Mouse (Mus musculus): ENCODE results near the gene Cyp26b1. TPM values are rescaled to one million over a fixed set of nuclear protein-coding genes. Genes with fewer than 3 reads are reported as not detected.

The Cyp26b1 gene
- polyA plus RNA-seq, 1 experiment from 2014 or later: 55.3 TPM

DNA sequence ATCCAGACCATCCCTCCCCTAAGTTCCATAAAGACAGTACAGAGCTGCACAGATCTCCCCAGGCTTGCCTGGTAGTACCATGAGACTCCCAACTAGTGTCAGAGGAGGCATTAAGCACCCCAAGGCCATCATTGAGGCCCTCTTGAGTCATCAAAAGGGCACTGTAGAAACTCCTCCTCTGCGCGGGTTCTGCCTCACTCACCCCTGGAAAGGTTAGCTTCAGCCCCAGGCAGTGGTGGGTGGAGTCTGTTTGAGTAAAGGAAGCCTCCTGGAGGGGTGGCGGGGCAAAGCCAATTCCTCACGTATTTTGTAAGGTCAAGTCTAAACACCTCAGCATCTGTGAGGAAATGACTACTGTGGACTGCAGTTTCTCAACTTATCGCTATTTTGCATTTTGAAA lies 50.2 kb downstream of the Cyp26b1 start:
- Histone ChIP-seq H3K4me2 (replicated peaks) (no peak overlapping the region), H3K4me3 (no peak overlapping the region), H3K27me3 (no peaks in the 10 kb centered on the region), H3K27ac (no peak overlapping the region), H3K36me3 (no peaks in the 10 kb centered on the region), H3K9ac (no peak overlapping the region), H3K4me1 (no peaks in the 10 kb centered on the region), H3K9me3 (replicated peaks) (no peaks in the 10 kb centered on the region)
- WGBS: 40% methylated on average over 5 of the region's 5 CpGs
- ATAC-seq (ENCODE audit: low FRiP score): no peak

DNA sequence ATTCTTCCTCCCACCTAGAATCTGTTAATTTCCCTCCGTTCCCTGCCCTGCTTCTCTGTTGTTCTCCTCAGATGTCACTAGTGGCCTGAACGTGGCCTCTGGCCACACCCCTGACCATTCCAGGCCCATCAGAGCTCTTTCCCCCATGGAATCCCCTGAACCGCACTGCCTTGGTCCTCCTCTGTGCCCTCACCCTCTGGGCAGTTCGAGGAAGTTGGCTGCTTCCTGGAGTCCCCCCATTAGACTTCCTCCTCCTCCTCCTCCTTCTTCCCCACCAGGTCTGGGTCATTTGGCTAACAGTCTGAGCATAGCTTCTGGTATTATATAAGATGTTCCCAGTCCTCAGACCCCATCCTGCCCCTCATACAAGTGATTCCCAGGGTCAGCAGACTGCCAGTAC lies 53.8 kb downstream of the Cyp26b1 start:
- 46% methylated on average over 4 of the region's 4 CpGs for WGBS

DNA sequence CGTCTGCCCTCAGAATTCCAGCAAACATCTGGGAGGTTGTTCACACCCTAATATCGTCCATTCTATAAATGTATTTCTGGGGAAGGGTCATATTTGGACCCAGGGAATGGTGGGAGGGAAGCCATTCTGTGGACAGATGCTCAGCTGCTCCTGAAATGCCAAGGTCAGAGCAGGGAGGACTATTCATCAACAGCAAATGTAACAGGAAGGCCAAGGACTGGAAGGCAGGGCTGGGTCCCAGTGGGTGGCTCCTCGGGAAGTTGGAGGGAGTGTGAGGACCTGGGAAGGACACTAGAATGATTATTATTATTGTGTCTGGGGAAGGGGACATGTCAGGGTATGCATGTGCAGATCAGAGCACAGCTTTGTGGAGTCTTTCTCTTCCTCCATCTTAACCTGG lies 55.0 kb downstream of the Cyp26b1 start:
- no peak for ATAC-seq (ENCODE audit: low FRiP score)
- H3K9me3 ChIP-seq (replicated peaks): no peaks in the 10 kb centered on the region
- no peak overlapping the region for H3K27ac ChIP-seq
- no peaks in the 10 kb centered on the region for H3K36me3 ChIP-seq
- H3K9ac ChIP-seq: no peak overlapping the region
- H3K4me1 ChIP-seq: no peaks in the 10 kb centered on the region
- no peak overlapping the region for H3K4me3 ChIP-seq
- no peaks in the 10 kb centered on the region for H3K27me3 ChIP-seq
- WGBS: 68% methylated on average over 3 of the region's 3 CpGs
- H3K4me2 ChIP-seq (replicated peaks): no peak overlapping the region

More for the DNA sequence above, 53.8 kb downstream of the Cyp26b1 start:
- no peak for ATAC-seq (ENCODE audit: low FRiP score)
- Histone ChIP-seq H3K4me2 (replicated peaks) (no peak overlapping the region), H3K9ac (no peak overlapping the region), H3K9me3 (replicated peaks) (no peaks in the 10 kb centered on the region), H3K27me3 (no peaks in the 10 kb centered on the region), H3K4me3 (no peak overlapping the region), H3K36me3 (no peaks in the 10 kb centered on the region), H3K4me1 (no peaks in the 10 kb centered on the region), H3K27ac (no peak overlapping the region)

DNA sequence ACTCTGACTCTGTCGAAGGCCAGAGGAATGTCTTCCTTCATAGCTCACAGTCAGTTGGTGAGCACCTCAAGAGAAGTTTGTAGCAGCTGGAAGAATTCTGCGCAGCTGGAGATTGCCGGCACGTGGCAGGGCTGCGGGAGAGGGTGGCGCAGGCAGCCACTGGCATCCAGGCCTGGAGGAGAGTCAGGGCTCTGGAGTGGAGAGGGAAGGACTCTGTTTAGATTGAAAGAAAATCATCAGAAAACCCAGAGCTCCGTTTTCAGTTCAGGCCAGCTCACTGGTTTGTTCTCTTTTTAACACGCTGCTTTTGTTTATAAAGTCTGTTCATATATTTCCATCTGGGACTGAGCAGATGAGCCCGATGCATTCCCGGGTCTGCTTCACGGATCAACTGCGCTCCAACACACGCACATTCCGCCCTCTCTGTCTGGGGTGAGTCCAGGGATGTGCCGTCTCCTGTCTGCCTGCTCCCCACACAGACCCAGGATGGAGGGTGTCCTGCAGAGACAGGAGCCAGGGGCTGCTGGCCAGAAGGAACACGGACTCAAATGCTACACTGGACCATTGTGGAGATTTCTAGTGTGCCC lies 56.0 kb downstream of the Cyp26b1 start:
- H3K4me1 ChIP-seq: no peaks in the 10 kb centered on the region
- no peaks in the 10 kb centered on the region for H3K27me3 ChIP-seq
- WGBS: 73% methylated on average over 16 of the region's 16 CpGs
- ATAC-seq (ENCODE audit: low FRiP score): no peak
- no peak overlapping the region for H3K9ac ChIP-seq
- no peak overlapping the region for H3K4me3 ChIP-seq
- no peaks in the 10 kb centered on the region for H3K9me3 ChIP-seq (replicated peaks)
- no peak overlapping the region for H3K4me2 ChIP-seq (replicated peaks)
- no peaks in the 10 kb centered on the region for H3K36me3 ChIP-seq
- no peak overlapping the region for H3K27ac ChIP-seq

DNA sequence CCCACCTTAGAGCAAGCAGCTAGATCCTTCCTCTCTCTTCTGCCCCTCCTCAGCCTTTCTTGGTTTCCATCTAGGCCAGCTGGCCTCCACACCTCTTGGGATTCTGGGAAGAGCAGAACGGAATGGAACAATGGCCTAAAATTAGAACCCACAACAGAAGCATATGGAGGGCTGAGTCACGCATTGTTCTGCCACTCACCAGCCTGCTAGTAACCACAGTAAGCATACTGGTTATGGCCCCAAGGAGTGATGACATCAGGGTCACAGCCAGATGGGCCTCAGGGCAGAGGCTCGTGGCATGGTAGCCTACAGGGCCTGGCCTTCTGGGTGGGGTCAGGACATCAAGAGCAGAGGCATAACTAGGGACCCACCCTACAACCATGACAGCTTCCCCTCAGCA lies 58.8 kb downstream of the Cyp26b1 start:
- no peak overlapping the region for H3K9ac ChIP-seq
- WGBS: 62% methylated on average over 3 of the region's 3 CpGs
- no peaks in the 10 kb centered on the region for H3K36me3 ChIP-seq
- no peak overlapping the region for H3K4me2 ChIP-seq (replicated peaks)
- no peaks in the 10 kb centered on the region for H3K27me3 ChIP-seq
- no peaks in the 10 kb centered on the region for H3K4me1 ChIP-seq
- ATAC-seq (ENCODE audit: low FRiP score): no peak
- H3K4me3 ChIP-seq: no peak overlapping the region
- H3K27ac ChIP-seq: no peak overlapping the region
- no peaks in the 10 kb centered on the region for H3K9me3 ChIP-seq (replicated peaks)

DNA sequence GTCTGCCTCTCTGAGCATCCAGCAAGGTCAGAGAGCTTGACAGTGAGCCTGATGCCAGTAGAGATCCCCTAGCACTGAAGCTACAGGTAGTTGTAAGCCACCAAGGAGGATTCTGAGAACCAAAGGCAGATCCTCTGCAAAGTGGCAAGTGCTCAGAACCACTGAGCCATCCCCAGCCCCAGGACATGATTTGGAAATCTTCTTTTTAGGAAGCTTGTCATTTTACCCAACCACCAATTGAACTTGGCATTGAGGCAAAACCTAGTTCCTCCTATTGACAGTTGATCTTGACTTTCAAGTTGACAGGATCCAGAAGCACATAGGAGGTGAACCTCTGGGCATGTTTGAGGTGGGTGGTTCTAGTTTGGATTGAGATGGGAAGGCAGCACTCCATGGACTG lies 63.8 kb downstream of the Cyp26b1 start:
- no peaks in the 10 kb centered on the region for H3K36me3 ChIP-seq
- no peaks in the 10 kb centered on the region for H3K4me1 ChIP-seq
- no peak overlapping the region for H3K4me2 ChIP-seq (replicated peaks)
- H3K9ac ChIP-seq: no peak overlapping the region
- no peak overlapping the region for H3K27ac ChIP-seq
- no peaks in the 10 kb centered on the region for H3K9me3 ChIP-seq (replicated peaks)
- no peaks in the 10 kb centered on the region; the same call in 1 of the 2 replicates for H3K27me3 ChIP-seq
- ATAC-seq (ENCODE audit: low FRiP score): no peak
- H3K4me3 ChIP-seq: no peak overlapping the region

DNA sequence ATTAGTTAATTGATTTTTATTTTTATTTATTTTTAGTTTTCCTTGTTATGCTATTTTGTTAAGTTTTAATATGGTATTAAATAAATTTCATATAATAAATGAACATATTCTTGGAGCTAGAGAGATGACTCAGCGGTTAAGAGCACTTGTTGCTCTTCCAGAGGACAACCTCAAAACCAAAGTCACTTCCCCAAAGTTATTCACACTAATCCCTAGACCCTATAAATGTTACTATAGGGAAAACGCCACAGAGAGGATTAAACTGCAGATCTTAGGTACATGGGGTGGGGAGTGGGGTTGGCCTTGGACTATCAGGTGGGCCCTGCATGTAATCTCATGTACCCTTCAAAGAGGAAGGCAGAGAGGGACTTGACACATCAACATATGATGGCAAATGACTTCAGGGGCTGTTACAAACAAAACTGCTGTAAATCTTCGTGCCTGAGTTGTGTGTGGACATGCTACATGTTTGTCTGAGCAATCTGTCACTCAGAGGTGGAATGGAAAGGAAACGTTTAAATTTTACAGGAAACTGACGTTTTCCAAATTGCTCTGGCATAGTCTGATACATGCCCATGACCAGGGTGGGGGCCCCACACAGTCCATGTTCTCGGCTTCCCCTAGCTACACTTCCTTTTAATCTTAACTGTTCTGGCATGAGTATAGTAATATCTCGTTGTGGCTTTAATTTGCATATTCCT lies 68.7 kb downstream of the Cyp26b1 start:
- H3K36me3 ChIP-seq: no peaks in the 10 kb centered on the region
- H3K27ac ChIP-seq: no peak overlapping the region
- ATAC-seq (ENCODE audit: low FRiP score): no peak
- H3K4me1 ChIP-seq: no peaks in the 10 kb centered on the region
- no peaks in the 10 kb centered on the region; the same call in 1 of the 2 replicates for H3K27me3 ChIP-seq
- H3K9me3 ChIP-seq (replicated peaks): no peaks in the 10 kb centered on the region
- H3K4me2 ChIP-seq (replicated peaks): no peak overlapping the region
- H3K4me3 ChIP-seq: no peak overlapping the region
- WGBS: 87% methylated on average over 7 of the region's 7 CpGs
- no peak overlapping the region for H3K9ac ChIP-seq
